Mouse (Mus musculus) heart, adult 2 months (tissue): ENCODE measurements around the gene Fmo5.

Experiments
- CTCF ChIP-seq: fragments of 200-600 bp; IDR thresholded peaks from 2 replicates; pipeline ENCODE4 v1.8.1; 2022; ENCODE audit warnings: antibody characterized with exemption, mild to moderate bottlenecking, moderate library complexity
- POLR2A ChIP-seq: fragments of 200-500 bp; IDR thresholded peaks from 2 replicates; pipeline ENCODE4 v1.6.1; 2011; ENCODE audit warnings: mild to moderate bottlenecking, low read depth, low read length, control low read depth; ENCODE audit not compliant: insufficient read depth

- TF ChIP-seq POLR2A (no peak), CTCF (no peak)
Measured at GRCm38 (mm10) chr3:97678416-97678815, 49.8 kb downstream of the Fmo5 start.
